Comparison of ENCODE assay signal across 1 mouse cellular context in the genomic region with DNA sequence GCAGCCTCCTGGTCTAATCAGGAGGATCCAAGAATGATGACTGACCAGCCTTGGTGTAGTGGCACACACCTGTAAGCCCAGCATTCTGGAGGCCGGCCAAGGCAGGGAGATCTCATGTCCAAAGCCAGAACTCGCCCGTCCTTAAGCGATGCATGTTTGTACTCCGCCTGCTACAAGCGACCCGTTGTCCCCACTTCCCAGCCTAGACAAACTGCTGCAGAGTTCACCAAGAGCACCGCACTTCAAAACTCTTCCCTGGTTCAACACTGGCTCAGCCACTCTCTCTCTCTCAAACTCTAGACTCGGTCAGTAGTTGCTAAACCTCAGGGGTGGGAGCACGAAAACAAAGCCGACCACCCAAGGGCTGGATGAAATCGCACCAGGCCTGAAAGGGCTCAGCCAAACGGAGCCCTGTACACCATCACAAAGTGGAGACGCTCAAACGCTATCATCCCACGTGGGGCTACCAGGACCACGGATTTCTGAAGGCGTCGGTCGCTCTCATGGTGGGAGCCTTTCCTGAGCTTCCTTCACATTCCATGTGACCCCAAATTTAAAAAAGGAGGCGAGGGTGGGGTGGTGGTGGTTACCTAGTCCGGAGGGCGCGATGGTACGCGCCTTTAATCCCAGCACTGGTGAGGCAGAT.
A peak's percentile ranks its signal among the peaks of the same experiment; 100 is the strongest.
TF ChIP-seq lines count a peak whose summit lies in the region.

No protein-coding gene starts in this region.

TF ChIP-seq in MEL, 35 proteins besides CTCF, POLR2A, EP300 and RAD21:
- peak; percentile 75; the same call in 1 of the 2 replicates for TF ChIP-seq MXI1 (IDR thresholded peaks at IDR 0.05; ENCODE audit: low read depth, low read length)
- no peak for TF ChIP-seq NELFE (IDR thresholded peaks at IDR 0.05; ENCODE audit: low read depth, low read length)
- TF ChIP-seq MYC (IDR thresholded peaks at IDR 0.05; ENCODE audit: low read depth, low read length): no peak
- TF ChIP-seq MAX (IDR thresholded peaks at IDR 0.05; ENCODE audit: low read length): no peak
- no peak for TF ChIP-seq USF1 (IDR thresholded peaks at IDR 0.05; ENCODE audit: low read depth, low read length)
- peak; percentile 68 for TF ChIP-seq SIN3A (IDR thresholded peaks at IDR 0.05; ENCODE audit: low read length)
- TF ChIP-seq TBP (IDR thresholded peaks at IDR 0.05; ENCODE audit: low read depth, low read length): no peak
- TF ChIP-seq TCF12 (IDR thresholded peaks at IDR 0.05; ENCODE audit: low read depth, low read length): no peak
- TF ChIP-seq E2F4 (IDR thresholded peaks at IDR 0.05; ENCODE audit: borderline replicate concordance, low read depth, low read length): no peak
- no peak for TF ChIP-seq MAZ (IDR thresholded peaks at IDR 0.05; ENCODE audit: low read depth, low read length)
- no peak for TF ChIP-seq NRF1 (IDR thresholded peaks at IDR 0.05; ENCODE audit: insufficient read depth, low read depth, low read length, poor library complexity, severe bottlenecking)
- no peak for TF ChIP-seq CHD2 (IDR thresholded peaks at IDR 0.05; ENCODE audit: low read length)
- TF ChIP-seq ZC3H11A (IDR thresholded peaks at IDR 0.05; ENCODE audit: low read depth, low read length): no peak
